Comparison of ENCODE assay signal across 11 mouse cellular contexts in genomic region chr1:179928822-179929221, GRCm38 (mm10). TPM values are rescaled to one million over a fixed set of nuclear protein-coding genes. Genes with fewer than 3 reads are reported as not detected.
A peak's percentile ranks its signal among the peaks of the same experiment; 100 is the strongest.
DNase-seq lines count a peak whose midpoint lies in the region; ATAC-seq and TF ChIP-seq lines count a peak whose summit lies in the region.
"Had no signal": no experiment of that assay in that cellular context is flagged by ENCODE, and none has a peak within 500 bp of the region (broad histone marks: within the 10 kb centered on the region; RNA-seq: fewer than 3 reads in every experiment).

No protein-coding gene starts in this region.

- no peak for TF ChIP-seq POLR2A in embryonic fibroblast, embryonic 13.5 days (IDR thresholded peaks at IDR 0.05; ENCODE audit: low read depth, low read length)

- no peak overlapping the region for H3K27ac ChIP-seq in liver, embryonic 11.5 days (ENCODE audit: low read depth, low read length)
- no peak overlapping the region for H3K27ac ChIP-seq in embryonic fibroblast, embryonic 13.5 days (ENCODE audit: insufficient read depth, low read length)
- H3K27ac ChIP-seq: hindbrain, embryonic 15.5 days; neural tube, embryonic 12.5 days had no signal

- H3K4me3 ChIP-seq in liver, embryonic 11.5 days (ENCODE audit: low read depth, low read length): no peak overlapping the region
- no peak overlapping the region for H3K4me3 ChIP-seq in embryonic fibroblast, embryonic 13.5 days (ENCODE audit: insufficient read depth, low read length)
- H3K4me3 ChIP-seq: hindbrain, embryonic 15.5 days; neural tube, embryonic 12.5 days had no signal

- no peaks in the 10 kb centered on the region for H3K27me3 ChIP-seq in liver, embryonic 11.5 days (replicated peaks; ENCODE audit: control insufficient read depth, insufficient read depth, low read length)
- H3K27me3 ChIP-seq: hindbrain, embryonic 15.5 days; neural tube, embryonic 12.5 days had no signal

- DNase-seq in embryo, embryonic 10 days (ENCODE audit: low spot score): peak; percentile 51
- DNase-seq in embryo, embryonic 9.5 days (ENCODE audit: extremely low spot score): no peak
- DNase-seq in liver: peak; percentile 22
- DNase-seq in liver, embryonic 11.5 days (ENCODE audit: low spot score): no peak
- peak; percentile 27 for DNase-seq in thymus, postnatal 0 days (ENCODE audit: low spot score)
- no peak for DNase-seq in cerebellum, adult 11-12 months
- no peak for DNase-seq in gastrocnemius, adult 8-10 months (ENCODE audit: low spot score in 2 of 2)
- DNase-seq: adrenal gland, postnatal 25 days had no signal

- ATAC-seq in liver, embryonic 11.5 days (replicated peaks; ENCODE audit: low FRiP score): no peak

- no peak overlapping the region for H3K9ac ChIP-seq in liver, embryonic 11.5 days (ENCODE audit: low read depth, low read length)
- H3K9ac ChIP-seq: hindbrain, embryonic 15.5 days; neural tube, embryonic 12.5 days had no signal

- H3K9me3 ChIP-seq in liver, embryonic 11.5 days (ENCODE audit: control insufficient read depth, low read length): no peaks in the 10 kb centered on the region
- H3K9me3 ChIP-seq: hindbrain, embryonic 15.5 days; neural tube, embryonic 12.5 days had no signal

- 54% methylated on average over 7 of the region's 7 CpGs for WGBS in liver, embryonic 11.5 days

- H3K4me1 ChIP-seq in liver, embryonic 11.5 days (replicated peaks; ENCODE audit: control insufficient read depth, insufficient read depth, low read length): no peaks in the 10 kb centered on the region
- H3K4me1 ChIP-seq in embryonic fibroblast, embryonic 13.5 days (ENCODE audit: control insufficient read depth, insufficient read depth, low read length): no peaks in the 10 kb centered on the region
- H3K4me1 ChIP-seq: hindbrain, embryonic 15.5 days; neural tube, embryonic 12.5 days had no signal

- TF ChIP-seq CTCF in embryonic fibroblast, embryonic 13.5 days (IDR thresholded peaks at IDR 0.05; ENCODE audit: borderline replicate concordance, insufficient read depth, low read length): peak; percentile 39; the same call in 1 of the 2 replicates

- H3K4me2 ChIP-seq in liver, embryonic 11.5 days: no peak overlapping the region
- H3K4me2 ChIP-seq: hindbrain, embryonic 15.5 days; neural tube, embryonic 12.5 days had no signal

- H3K36me3 ChIP-seq in liver, embryonic 11.5 days (ENCODE audit: control insufficient read depth, insufficient read depth, low read length): no peaks in the 10 kb centered on the region
- H3K36me3 ChIP-seq: hindbrain, embryonic 15.5 days; neural tube, embryonic 12.5 days had no signal

RNA-seq across cellular contexts. Expression of gene Cdc42bpa, which starts 31.4 kb away (rescaled TPM):
- 11.2 and 13.1 TPM in 2 replicates for polyA plus RNA-seq in liver, embryonic 11.5 days (2014; fragmentation: Nextera tagmentation; extraction: Ambion mirVana)
- polyA plus RNA-seq in embryonic fibroblast, embryonic 13.5 days (2011; ENCODE audit: insufficient read length, low read depth, missing spikeins): 109 and 138 TPM in 2 replicates
- polyA plus RNA-seq in thymus, postnatal 0 days (2015; fragmentation: Nextera tagmentation; extraction: Ambion mirVana): 2.4 and 3.9 TPM in 2 replicates
- total RNA-seq in gastrocnemius, adult 8-10 months (2022): 10 to 100 TPM; 18.8 to 27.4 (median 24.2) TPM

Comparison
In these comparisons a context has a peak if more than half of its experiments do, and no peak if none do; other contexts are left out.
1. DNase-seq: peak in embryo, embryonic 10 days (single experiment), liver (single experiment) and thymus, postnatal 0 days (single experiment); none in embryo, embryonic 9.5 days (single experiment), liver, embryonic 11.5 days (single experiment), cerebellum, adult 11-12 months (single experiment) and gastrocnemius, adult 8-10 months (0 of 2).